Mouse (Mus musculus): ENCODE measurements around the gene Mtrf1. TPM values are rescaled to one million over a fixed set of nuclear protein-coding genes. Genes with fewer than 3 reads are reported as not detected.
"Not testable (repeated sequence)": the region's sequence is repeated elsewhere in the genome, so short reads cannot be mapped to it uniquely, and the experiment has no call there.

Mtrf1 gene
- polyA plus RNA-seq, 1 experiment from 2014 or later = 12.6 TPM

- no peak for ATAC-seq (ENCODE audit: low FRiP score)
These were observed 3.0 kb upstream of the Mtrf1 start for GRCm38 (mm10) chr14:79394564-79394963.

GRCm38 (mm10) chr14:79407641-79408040 lies 10.1 kb downstream of the Mtrf1 start:
- H3K4me1 ChIP-seq (replicated peaks; ENCODE audit: control insufficient read depth, insufficient read depth, low read length) = no peaks in the 10 kb centered on the region
- no peak overlapping the region for H3K4me3 ChIP-seq (ENCODE audit: low read depth, low read length)
- WGBS = 81% methylated on average over 2 of the region's 2 CpGs
- H3K27ac ChIP-seq (ENCODE audit: low read depth, low read length) = no peak overlapping the region
- H3K36me3 ChIP-seq (ENCODE audit: control insufficient read depth, insufficient read depth, low read length) = no peaks in the 10 kb centered on the region
- H3K9me3 ChIP-seq (ENCODE audit: control insufficient read depth, low read length) = no peaks in the 10 kb centered on the region
- DNase-seq (ENCODE audit: low spot score) (no peak), ATAC-seq (ENCODE audit: low FRiP score) (no peak)
- no peaks in the 10 kb centered on the region for H3K27me3 ChIP-seq (ENCODE audit: control insufficient read depth, insufficient read depth, low read length)
- no peak overlapping the region for H3K9ac ChIP-seq (ENCODE audit: low read depth, low read length)
- no peak overlapping the region for H3K4me2 ChIP-seq (replicated peaks; ENCODE audit: low read depth, low read length)

More at GRCm38 (mm10) chr14:79394564-79394963, 3.0 kb upstream of the Mtrf1 start:
- H3K27ac ChIP-seq (ENCODE audit: low read depth, low read length) = no peak overlapping the region
- H3K9ac ChIP-seq (ENCODE audit: low read depth, low read length) = no peak overlapping the region
- no peaks in the 10 kb centered on the region for H3K36me3 ChIP-seq (ENCODE audit: control insufficient read depth, insufficient read depth, low read length)
- H3K4me2 ChIP-seq (replicated peaks; ENCODE audit: low read depth, low read length) = no peak overlapping the region
- H3K4me3 ChIP-seq (ENCODE audit: low read depth, low read length) = no peak overlapping the region
- H3K9me3 ChIP-seq (ENCODE audit: control insufficient read depth, low read length) = no peaks in the 10 kb centered on the region
- peak; percentile 64 for DNase-seq (ENCODE audit: low spot score)
- H3K4me1 ChIP-seq (replicated peaks; ENCODE audit: control insufficient read depth, insufficient read depth, low read length) = no peaks in the 10 kb centered on the region
- H3K27me3 ChIP-seq (ENCODE audit: control insufficient read depth, insufficient read depth, low read length) = no peaks in the 10 kb centered on the region

- no peak for DNase-seq (ENCODE audit: low spot score)
- Histone ChIP-seq H3K9me3 (ENCODE audit: control insufficient read depth, low read length) (no peaks in the 10 kb centered on the region), H3K4me3 (ENCODE audit: low read depth, low read length) (no peak overlapping the region), H3K4me2 (replicated peaks; ENCODE audit: low read depth, low read length) (no peak overlapping the region), H3K36me3 (ENCODE audit: control insufficient read depth, insufficient read depth, low read length) (no peaks in the 10 kb centered on the region), H3K27me3 (ENCODE audit: control insufficient read depth, insufficient read depth, low read length) (no peaks in the 10 kb centered on the region), H3K4me1 (replicated peaks; ENCODE audit: control insufficient read depth, insufficient read depth, low read length) (no peaks in the 10 kb centered on the region), H3K9ac (ENCODE audit: low read depth, low read length) (no peak overlapping the region), H3K27ac (ENCODE audit: low read depth, low read length) (no peak overlapping the region)
- ATAC-seq (ENCODE audit: low FRiP score) = no peak
- 95% methylated on average over 6 of the region's 6 CpGs for WGBS
These were observed 11.8 kb downstream of the Mtrf1 start for GRCm38 (mm10) chr14:79409278-79409830.

- H3K27me3 ChIP-seq (ENCODE audit: control insufficient read depth, insufficient read depth, low read length) = no peaks in the 10 kb centered on the region
- H3K9ac ChIP-seq (ENCODE audit: low read depth, low read length) = no peak overlapping the region
- no peak overlapping the region for H3K27ac ChIP-seq (ENCODE audit: low read depth, low read length)
- no peak for DNase-seq (ENCODE audit: low spot score)
- ATAC-seq (ENCODE audit: low FRiP score) = no peak
- no peak overlapping the region for H3K4me2 ChIP-seq (replicated peaks; ENCODE audit: low read depth, low read length)
- H3K4me1 ChIP-seq (replicated peaks; ENCODE audit: control insufficient read depth, insufficient read depth, low read length) = no peaks in the 10 kb centered on the region
- 81% methylated on average over 2 of the region's 2 CpGs for WGBS
- H3K36me3 ChIP-seq (ENCODE audit: control insufficient read depth, insufficient read depth, low read length) = no peaks in the 10 kb centered on the region
- no peak overlapping the region for H3K4me3 ChIP-seq (ENCODE audit: low read depth, low read length)
- no peaks in the 10 kb centered on the region for H3K9me3 ChIP-seq (ENCODE audit: control insufficient read depth, low read length)
These were observed 13.1 kb downstream of the Mtrf1 start for GRCm38 (mm10) chr14:79410662-79411061.

- 91% methylated on average over 6 of the region's 6 CpGs for WGBS
- no peak overlapping the region for H3K27ac ChIP-seq (ENCODE audit: low read depth, low read length)
- H3K4me2 ChIP-seq (replicated peaks; ENCODE audit: low read depth, low read length) = no peak overlapping the region
- H3K4me3 ChIP-seq (ENCODE audit: low read depth, low read length) = no peak overlapping the region
- no peaks in the 10 kb centered on the region for H3K27me3 ChIP-seq (ENCODE audit: control insufficient read depth, insufficient read depth, low read length)
- ATAC-seq (ENCODE audit: low FRiP score) (no peak), DNase-seq (ENCODE audit: low spot score) (no peak)
- H3K36me3 ChIP-seq (ENCODE audit: control insufficient read depth, insufficient read depth, low read length) = no peaks in the 10 kb centered on the region
- no peak overlapping the region for H3K9ac ChIP-seq (ENCODE audit: low read depth, low read length)
- H3K4me1 ChIP-seq (replicated peaks; ENCODE audit: control insufficient read depth, insufficient read depth, low read length) = no peaks in the 10 kb centered on the region
- H3K9me3 ChIP-seq (ENCODE audit: control insufficient read depth, low read length) = no peaks in the 10 kb centered on the region
These were observed 15.5 kb downstream of the Mtrf1 start for GRCm38 (mm10) chr14:79413121-79413520.

GRCm38 (mm10) chr14:79420083-79420685 lies 22.6 kb downstream of the Mtrf1 start:
- H3K9ac ChIP-seq (ENCODE audit: low read depth, low read length) = no peak overlapping the region
- peaks cover 3% of the 10 kb centered on the region; the same call in 1 of the 2 replicates for H3K4me1 ChIP-seq (replicated peaks; ENCODE audit: control insufficient read depth, insufficient read depth, low read length)
- no peak overlapping the region for H3K4me3 ChIP-seq (ENCODE audit: low read depth, low read length)
- WGBS = 26% methylated on average over 20 of the region's 20 CpGs
- H3K27me3 ChIP-seq (ENCODE audit: control insufficient read depth, insufficient read depth, low read length) = no peaks in the 10 kb centered on the region
- no peak overlapping the region for H3K27ac ChIP-seq (ENCODE audit: low read depth, low read length)
- ATAC-seq (ENCODE audit: low FRiP score) = peak; percentile 85
- peak; percentile 57 for DNase-seq (ENCODE audit: low spot score)
- H3K9me3 ChIP-seq (ENCODE audit: control insufficient read depth, low read length) = no peaks in the 10 kb centered on the region
- H3K36me3 ChIP-seq (ENCODE audit: control insufficient read depth, insufficient read depth, low read length) = no peaks in the 10 kb centered on the region
- H3K4me2 ChIP-seq (replicated peaks; ENCODE audit: low read depth, low read length) = peak overlapping the region; percentile 32

GRCm38 (mm10) chr14:79425979-79426729 lies 28.6 kb downstream of the Mtrf1 start, which contains the start of gene Kbtbd7:
Gene Kbtbd7 (plus strand): TSS chr14:79426511.
- peaks cover 3% of the 10 kb centered on the region; the same call in 1 of the 2 replicates for H3K9me3 ChIP-seq (ENCODE audit: control insufficient read depth, low read length)
- H3K4me3 ChIP-seq (ENCODE audit: low read depth, low read length) = peak within 1 kb of the TSS; percentile 38
- DNase-seq (ENCODE audit: low spot score) (peak; percentile 93), ATAC-seq (ENCODE audit: low FRiP score) (peak; percentile 98)
- peak within 1 kb of the TSS; percentile 56 for H3K9ac ChIP-seq (ENCODE audit: low read depth, low read length)
- under 1% methylated on average over 42 of the region's 44 CpGs for WGBS
- H3K4me1 ChIP-seq (replicated peaks; ENCODE audit: control insufficient read depth, insufficient read depth, low read length) = no peaks in the 10 kb centered on the region
- no peaks in the 10 kb centered on the region for H3K27me3 ChIP-seq (ENCODE audit: control insufficient read depth, insufficient read depth, low read length)
- H3K27ac ChIP-seq (ENCODE audit: low read depth, low read length) = peak within 1 kb of the TSS; percentile 66
- peak within 1 kb of the TSS; percentile 43 for H3K4me2 ChIP-seq (replicated peaks; ENCODE audit: low read depth, low read length)
- H3K36me3 ChIP-seq (ENCODE audit: control insufficient read depth, insufficient read depth, low read length) = no peaks in the 10 kb centered on the region

- Histone ChIP-seq H3K4me3 (ENCODE audit: low read depth, low read length) (peak overlapping the region; percentile 38), H3K4me2 (replicated peaks; ENCODE audit: low read depth, low read length) (peak overlapping the region; percentile 43), H3K27ac (ENCODE audit: low read depth, low read length) (peak overlapping the region; percentile 66; the same call in 1 of the 2 replicates)
- ATAC-seq (ENCODE audit: low FRiP score) = peak; percentile 73
- H3K36me3 ChIP-seq (ENCODE audit: control insufficient read depth, insufficient read depth, low read length); H3K9me3 ChIP-seq (ENCODE audit: control insufficient read depth, low read length); H3K4me1 ChIP-seq (replicated peaks; ENCODE audit: control insufficient read depth, insufficient read depth, low read length); H3K9ac ChIP-seq (ENCODE audit: low read depth, low read length); DNase-seq (ENCODE audit: low spot score); H3K27me3 ChIP-seq (ENCODE audit: control insufficient read depth, insufficient read depth, low read length): not testable (repeated sequence)
- 80% methylated on average over 2 of the region's 59 CpGs for WGBS
These were observed 29.3 kb downstream of the Mtrf1 start for GRCm38 (mm10) chr14:79426730-79427365.

Measured in hindbrain, embryonic 11.5 days (tissue).